Mouse (Mus musculus): ENCODE data around the gene Fgfr2.

GRCm38 (mm10) chr7:130965396-130965795 is 2157.8 kb downstream of the Fgfr2 start:
- TF ChIP-seq POLR2A (IDR thresholded peaks at IDR 0.05; ENCODE audit: low read depth, low read length) (no peak), CTCF (conservative IDR thresholded peaks at IDR 0.05; ENCODE audit: insufficient read depth, insufficient read length, low read depth, low read length) (no peak)

Measured in kidney, adult 2 months (tissue).